Mouse (Mus musculus) ES-E14 (cell line): Measurements from ENCODE around the gene Slc12a7. TPM values are rescaled to one million over a fixed set of nuclear protein-coding genes. Genes with fewer than 3 reads are reported as not detected.

ENCODE experiments used
- DNase-seq: peaks from one replicate; pipeline ENCODE4 v3.0.0-alpha.2; 2013; ENCODE audit warnings: low read depth, low spot score
- H3K27ac ChIP-seq: 2 replicates; pipeline ENCODE4 v1.5.1; 2012; ENCODE audit warnings: low read depth, mild to moderate bottlenecking, low read length, moderate library complexity, mixed read lengths; ENCODE audit not compliant: poor library complexity, insufficient read depth, severe bottlenecking
- H3K36me3 ChIP-seq: 2 replicates; pipeline ENCODE4 v1.6.1; 2012; ENCODE audit warnings: mild to moderate bottlenecking, low read length, moderate library complexity, mixed read lengths; ENCODE audit not compliant: control insufficient read depth, poor library complexity, insufficient read depth, severe bottlenecking
- H3K4me1 ChIP-seq, 2 experiments: fragments of 150-350 bp in 1 of 2; sonication (generic) in 1 of 2; 2 replicates each; pipeline ENCODE4 v1.6.1; 2012; ENCODE audit warnings: low read length in 2 of 2, mild to moderate bottlenecking in 1 of 2, mixed read lengths in 1 of 2; ENCODE audit not compliant: control insufficient read depth in 2 of 2, insufficient read depth in 2 of 2, poor library complexity in 1 of 2
- H3K4me3 ChIP-seq, 2 experiments: fragments of 150-350 bp in 1 of 2; sonication (generic) in 1 of 2; 2 replicates each; pipeline ENCODE4 v1.5.1; 2012; ENCODE audit warnings: low read length in 2 of 2, low read depth in 1 of 2, mild to moderate bottlenecking in 1 of 2, mixed read lengths in 1 of 2; ENCODE audit not compliant: insufficient read depth in 1 of 2, poor library complexity in 1 of 2, severe bottlenecking in 1 of 2
- H3K9ac ChIP-seq: 2 replicates; pipeline ENCODE4 v1.6.1; 2012; ENCODE audit warnings: low read depth, mild to moderate bottlenecking, low read length, mixed read lengths; ENCODE audit not compliant: poor library complexity, insufficient read depth, severe bottlenecking
- H3K9me3 ChIP-seq: fragments of 150-350 bp; sonication (generic); 2 replicates; pipeline ENCODE4 v1.6.1; 2012; ENCODE audit warnings: low read depth, mild to moderate bottlenecking, low read length; ENCODE audit not compliant: control insufficient read depth, insufficient read depth
- CHD2 ChIP-seq: IDR thresholded peaks from 2 replicates; pipeline ENCODE4 v1.6.1; 2014; ENCODE audit warnings: mild to moderate bottlenecking, low read depth, low read length, inconsistent platforms
- HCFC1 ChIP-seq: IDR thresholded peaks from 2 replicates; pipeline ENCODE4 v1.6.1; 2012; ENCODE audit warnings: low read length, inconsistent platforms, borderline replicate concordance; ENCODE audit not compliant: insufficient read depth
- MAFK ChIP-seq: IDR thresholded peaks from 2 replicates; pipeline ENCODE4 v1.6.1; 2014; ENCODE audit warnings: mild to moderate bottlenecking, low read depth, low read length, inconsistent platforms; ENCODE audit not compliant: insufficient read depth
- ZC3H11A ChIP-seq: IDR thresholded peaks from 2 replicates; pipeline ENCODE4 v1.6.1; 2012; ENCODE audit warnings: low read depth, mild to moderate bottlenecking, inconsistent platforms, low read length, borderline replicate concordance
- ZNF384 ChIP-seq: IDR thresholded peaks from 2 replicates; pipeline ENCODE4 v1.6.1; 2012; ENCODE audit warnings: low read depth, low read length, inconsistent platforms
- in situ Hi-C, 2 experiments: fragments of 600-800 bp; cut with MboI; formaldehyde crosslinking; loops; one replicate each; pipeline ENCODE4 v1.15.1; 2025; ENCODE audit warnings: low sequenced_read_pairs in 2 of 2, inconsistent platforms in 1 of 2; ENCODE audit not compliant: unreplicated experiment in 2 of 2
- total RNA-seq: library from RNA; depleted of rRNA; stranded (reverse); fragments of 300-350 nt; gene quantifications from 2 replicates; pipeline ENCODE4 v1.2.3, GENCODE M21; 2012; rRNA removed

The Slc12a7 gene
- total RNA-seq, result 87.1 and 126 TPM in 2 replicates

DNA sequence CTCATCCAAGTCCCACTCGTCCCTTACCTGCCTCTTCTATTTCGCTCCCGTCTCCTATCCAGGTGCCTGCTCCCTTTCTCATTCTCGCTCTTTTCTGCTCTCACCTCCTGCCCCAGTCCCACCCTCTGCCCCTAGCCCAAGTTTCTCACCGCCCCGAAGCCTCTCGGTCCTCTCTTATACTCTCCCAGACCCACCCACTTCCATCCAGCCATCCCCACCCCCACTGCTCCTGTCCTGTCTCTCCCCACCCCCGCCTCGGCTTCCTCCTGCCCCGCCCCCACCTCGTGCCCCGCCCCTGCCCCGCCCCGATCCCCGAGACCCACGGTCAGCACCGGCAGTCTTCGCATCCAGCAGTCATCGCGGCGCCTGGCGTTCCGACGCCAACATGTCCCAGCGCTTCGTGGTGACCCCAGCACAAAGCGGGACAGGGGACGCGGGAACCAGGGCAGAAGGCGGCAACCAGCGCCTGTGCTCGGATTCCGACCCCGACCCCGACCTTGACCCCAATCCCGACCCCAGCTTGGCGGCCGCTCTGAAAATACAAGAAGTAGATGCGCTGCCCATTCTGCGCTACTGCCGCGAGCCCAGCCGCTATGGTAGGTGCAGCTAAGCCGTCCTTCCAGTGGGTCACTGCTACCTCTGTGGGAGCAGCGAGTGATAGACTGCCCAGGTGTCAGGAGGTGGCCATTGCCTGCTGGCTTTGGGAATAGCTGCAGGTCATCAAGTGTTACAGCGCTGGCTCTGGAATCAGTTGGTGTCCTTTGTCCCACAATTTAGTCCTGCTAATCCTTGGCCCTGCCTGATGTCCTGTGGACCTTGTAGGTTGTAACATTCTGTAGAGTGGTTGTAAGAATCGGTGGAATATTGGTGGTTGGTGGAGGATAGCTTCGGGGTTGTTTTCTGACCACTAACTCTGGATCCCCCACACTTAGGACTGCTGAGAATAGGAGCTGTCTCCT is at the start of gene Slc12a7:
Gene Slc12a7 (plus strand): TSS at position 353 of the 959 bp plus-strand sequence.
- Histone ChIP-seq H3K9ac (peak within 1 kb of the TSS; percentile 54), H3K36me3 (no peaks in the 10 kb centered on the region), H3K9me3 (no peaks in the 10 kb centered on the region), H3K27ac (no peak within 1 kb of the TSS), H3K4me1 (peaks cover 4 to 13% of the 10 kb centered on the region in 2 experiments; a peak in 2 of 4 replicates), H3K4me3 (peak within 1 kb of the TSS; percentile 71 to 75)
- DNase-seq, result peak; percentile 35
- TF ChIP-seq ZC3H11A, result no peak
- no peak for TF ChIP-seq CHD2
- TF ChIP-seq MAFK, result no peak
- no peak for TF ChIP-seq HCFC1
- TF ChIP-seq ZNF384, result no peak
- in situ Hi-C loops, result no loop called here

DNA sequence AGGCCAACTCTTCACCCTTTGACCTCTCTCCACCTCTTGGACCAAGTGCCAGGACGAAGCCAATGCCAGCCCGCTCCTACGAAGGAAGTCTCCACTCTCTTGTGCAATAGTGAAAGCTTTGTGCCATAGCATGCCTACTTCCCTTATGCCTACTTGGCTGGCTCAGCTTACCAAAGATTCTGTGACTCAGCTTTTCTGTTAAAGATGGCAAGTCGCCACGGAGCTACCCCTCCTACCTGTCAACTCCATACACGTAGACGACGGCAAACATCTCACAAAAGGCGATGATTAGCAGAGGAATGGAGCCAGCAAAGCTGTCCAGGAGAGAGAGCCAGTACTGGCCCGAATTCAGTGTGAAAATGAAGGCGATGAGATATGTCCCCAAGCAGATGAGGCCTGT is 49.2 kb upstream of the Slc12a7 start:
- Histone ChIP-seq H3K9ac (no peak overlapping the region), H3K4me1 (no peaks in the 10 kb centered on the region), H3K36me3 (no peaks in the 10 kb centered on the region), H3K4me3 (no peak overlapping the region), H3K9me3 (no peaks in the 10 kb centered on the region), H3K27ac (no peak overlapping the region)
- TF ChIP-seq ZNF384, result no peak
- TF ChIP-seq HCFC1, result no peak
- TF ChIP-seq ZC3H11A, result no peak
- no peak for TF ChIP-seq MAFK
- TF ChIP-seq CHD2, result no peak
- in situ Hi-C loops, result no loop called here
- no peak for DNase-seq

DNA sequence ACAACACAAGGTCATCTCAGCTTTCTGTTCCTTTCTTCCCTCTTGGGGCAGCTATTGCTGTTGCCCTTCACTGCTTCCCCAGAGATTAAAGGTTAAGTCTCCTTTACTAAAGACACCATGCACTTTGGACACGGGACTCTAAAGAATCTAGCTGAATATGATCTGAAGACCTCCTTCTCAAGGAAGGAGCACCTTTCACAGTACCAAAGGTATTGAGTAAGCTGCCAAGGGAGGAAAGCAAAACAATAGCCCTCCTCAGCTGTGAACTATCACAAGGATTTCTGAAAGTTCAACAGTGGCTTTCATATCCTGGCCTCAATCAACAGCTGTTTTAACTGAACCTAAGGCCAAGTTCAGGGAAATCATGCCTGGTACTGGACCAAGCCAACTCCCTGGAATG is 48.5 kb upstream of the Slc12a7 start:
- Histone ChIP-seq H3K4me1 (no peaks in the 10 kb centered on the region), H3K36me3 (no peaks in the 10 kb centered on the region), H3K9ac (no peak overlapping the region), H3K4me3 (no peak overlapping the region), H3K9me3 (no peaks in the 10 kb centered on the region), H3K27ac (no peak overlapping the region)
- in situ Hi-C loops, result no loop called here
- DNase-seq, result no peak
- TF ChIP-seq HCFC1 (no peak), MAFK (no peak), ZNF384 (no peak), CHD2 (no peak), ZC3H11A (no peak)

DNA sequence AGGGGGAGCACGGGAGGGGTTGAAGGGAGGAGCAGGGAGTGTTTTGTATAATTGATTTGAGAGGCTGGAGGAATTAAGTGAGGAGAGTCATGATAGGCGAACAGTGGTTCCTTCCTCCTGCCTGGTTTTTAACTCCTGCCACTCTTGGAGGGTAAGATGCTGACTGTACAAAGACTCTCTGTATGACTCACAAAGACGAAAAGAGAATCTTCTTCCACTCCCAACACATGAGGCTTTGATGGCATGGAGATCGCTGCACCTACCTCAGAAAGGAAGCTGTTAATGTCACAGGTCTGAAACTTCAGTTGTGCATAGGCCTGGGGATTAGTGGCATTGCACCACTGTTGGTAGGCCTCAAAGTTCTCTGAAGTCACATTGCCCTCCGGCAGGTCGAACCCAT is 47.4 kb upstream of the Slc12a7 start:
- Histone ChIP-seq H3K9ac (no peak overlapping the region), H3K36me3 (no peaks in the 10 kb centered on the region), H3K4me3 (no peak overlapping the region), H3K27ac (no peak overlapping the region), H3K4me1 (no peaks in the 10 kb centered on the region), H3K9me3 (no peaks in the 10 kb centered on the region)
- in situ Hi-C loops, result no loop called here
- no peak for TF ChIP-seq HCFC1
- TF ChIP-seq CHD2, result no peak
- no peak for TF ChIP-seq ZNF384
- TF ChIP-seq MAFK, result no peak
- TF ChIP-seq ZC3H11A, result no peak
- DNase-seq, result no peak
